Mouse (Mus musculus) ES-Bruce4 (cell line): Measurements from ENCODE around the gene Gda. TPM values are rescaled to one million over a fixed set of nuclear protein-coding genes. Genes with fewer than 3 reads are reported as not detected.

Source experiments
- H3K27ac ChIP-seq: 2 replicates; pipeline ENCODE4 v1.5.1; 2012; ENCODE audit warnings: low read length, inconsistent platforms; ENCODE audit not compliant: insufficient read depth
- H3K27me3 ChIP-seq: 2 replicates; pipeline ENCODE4 v1.6.1; 2012; ENCODE audit warnings: mild to moderate bottlenecking, low read length, inconsistent platforms; ENCODE audit not compliant: control insufficient read depth, poor library complexity, insufficient read depth, severe bottlenecking
- H3K36me3 ChIP-seq: 2 replicates; pipeline ENCODE4 v1.6.1; 2012; ENCODE audit warnings: inconsistent platforms, mild to moderate bottlenecking, low read length, moderate library complexity; ENCODE audit not compliant: control insufficient read depth, poor library complexity, insufficient read depth, severe bottlenecking
- H3K4me1 ChIP-seq: one replicate; pipeline ENCODE4 v1.8.1; 2011; ENCODE audit warnings: low read length; ENCODE audit not compliant: control insufficient read depth, insufficient read depth
- H3K4me3 ChIP-seq: 2 replicates; pipeline ENCODE4 v1.5.1; 2011; ENCODE audit warnings: low read depth, mild to moderate bottlenecking, low read length
- H3K9ac ChIP-seq: 2 replicates; pipeline ENCODE4 v1.6.1; 2012; ENCODE audit warnings: low read depth, mild to moderate bottlenecking, inconsistent platforms; ENCODE audit not compliant: poor library complexity, severe bottlenecking
- H3K9me3 ChIP-seq: replicated peaks from 2 replicates; pipeline ENCODE4 v1.6.1; 2012; ENCODE audit warnings: mild to moderate bottlenecking, low read length, inconsistent platforms; ENCODE audit not compliant: control insufficient read depth, poor library complexity, insufficient read depth, severe bottlenecking
- CTCF ChIP-seq: IDR thresholded peaks from one replicate; pipeline ENCODE4 v1.8.1; 2011; ENCODE audit warnings: low read depth, low read length
- EP300 ChIP-seq: IDR thresholded peaks from 2 replicates; pipeline ENCODE4 v1.6.1; 2011; ENCODE audit warnings: low read depth, low read length; ENCODE audit not compliant: insufficient read depth
- POLR2A ChIP-seq: IDR thresholded peaks from one replicate; pipeline ENCODE4 v1.8.1; 2011; ENCODE audit warnings: low read length; ENCODE audit not compliant: insufficient read depth
- polyA plus RNA-seq: library from polyadenylated mRNA; stranded (reverse); fragments of >200 nt; gene quantifications from 2 replicates; pipeline ENCODE4 v1.2.4, GENCODE M21; 2011; ENCODE audit warnings: low read depth; ENCODE audit not compliant: missing spikeins, insufficient read depth, insufficient read length

Gene Gda
- 0.20 TPM in 1 of 2 replicates, not detected in the other for polyA plus RNA-seq

DNA sequence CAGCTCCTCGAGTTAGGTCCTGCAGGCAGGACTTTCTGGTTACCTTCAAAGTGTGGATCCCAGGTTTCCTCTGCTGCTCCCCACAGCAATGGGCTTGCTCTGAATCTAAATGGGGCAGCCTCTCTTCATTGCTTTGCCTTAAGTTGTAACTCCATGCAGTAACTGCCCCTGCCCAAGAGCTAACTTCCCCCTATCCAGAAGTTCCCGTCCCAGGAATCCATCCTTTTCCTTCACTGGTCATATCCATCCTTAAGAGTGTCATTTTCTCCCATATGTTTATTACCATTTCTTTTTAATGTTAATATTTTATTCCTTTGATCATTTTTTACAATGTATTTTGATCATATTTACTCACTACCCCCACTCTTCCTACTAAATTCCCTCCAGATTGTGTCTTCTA is at the start of gene Gda:
Gene Gda, minus strand, starts transcription at position 101 of the 400 bp plus-strand sequence.
- TF ChIP-seq CTCF (no peak), POLR2A (no peak), EP300 (no peak)
- no peak within 1 kb of the TSS; the same call in 1 of the 2 replicates for H3K9ac ChIP-seq
- no peaks in the 10 kb centered on the region for H3K9me3 ChIP-seq
- H3K4me3 ChIP-seq: peak within 1 kb of the TSS; percentile 54
- H3K4me1 ChIP-seq: no peaks in the 10 kb centered on the region
- H3K27me3 ChIP-seq: no peaks in the 10 kb centered on the region
- no peaks in the 10 kb centered on the region for H3K36me3 ChIP-seq
- H3K27ac ChIP-seq: no peak within 1 kb of the TSS

DNA sequence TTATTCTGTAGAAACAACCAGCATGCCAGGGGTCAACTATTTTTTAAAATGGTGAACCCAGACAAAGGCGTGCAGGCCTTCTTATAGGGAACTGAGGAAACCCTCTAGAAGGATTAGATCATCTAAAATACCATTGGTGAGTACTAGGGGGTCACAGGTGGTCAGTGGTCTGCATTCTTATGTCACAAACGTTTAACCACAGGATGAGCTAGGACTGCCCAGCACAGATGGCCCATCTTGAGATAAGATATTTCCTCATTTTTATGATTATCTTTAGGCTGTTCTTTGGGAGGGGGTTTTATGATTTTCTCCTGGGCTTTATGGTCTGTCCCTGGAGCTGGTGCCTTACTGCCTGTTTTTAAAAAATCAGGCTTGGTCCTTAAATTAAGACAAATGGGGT is 47.0 kb upstream of the Gda start:
- no peaks in the 10 kb centered on the region for H3K36me3 ChIP-seq
- no peaks in the 10 kb centered on the region for H3K4me1 ChIP-seq
- TF ChIP-seq POLR2A (no peak), CTCF (no peak), EP300 (no peak)

DNA sequence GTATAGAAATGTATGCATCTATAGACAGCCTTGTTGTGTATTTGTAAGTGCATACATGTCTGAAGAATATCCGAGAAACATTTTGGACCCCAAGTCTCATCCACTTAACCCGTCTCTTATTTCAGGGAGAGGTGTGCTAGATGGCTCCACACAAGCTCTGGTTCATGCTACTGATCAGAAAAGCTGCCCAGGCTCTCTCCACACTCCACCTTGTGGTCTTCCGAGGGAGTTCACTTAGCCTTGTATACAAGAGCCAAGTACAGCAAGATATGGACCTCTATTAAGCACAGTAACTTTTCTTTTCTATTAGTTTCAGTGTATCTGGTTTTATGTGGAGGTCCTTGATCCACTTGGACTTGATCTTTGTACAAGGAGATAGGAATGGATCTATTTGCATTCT is 36.9 kb upstream of the Gda start:
- Histone ChIP-seq H3K9ac (no peak overlapping the region), H3K27me3 (no peaks in the 10 kb centered on the region; the same call in 1 of the 2 replicates), H3K4me1 (no peaks in the 10 kb centered on the region), H3K36me3 (no peaks in the 10 kb centered on the region), H3K9me3 (no peaks in the 10 kb centered on the region), H3K4me3 (no peak overlapping the region), H3K27ac (no peak overlapping the region)
- TF ChIP-seq EP300 (no peak), CTCF (peak; percentile 12)

More for the DNA sequence above, 47.0 kb upstream of the Gda start:
- H3K9ac ChIP-seq: no peak overlapping the region
- H3K4me3 ChIP-seq: no peak overlapping the region
- no peaks in the 10 kb centered on the region for H3K27me3 ChIP-seq
- H3K27ac ChIP-seq: no peak overlapping the region
- no peaks in the 10 kb centered on the region for H3K9me3 ChIP-seq

DNA sequence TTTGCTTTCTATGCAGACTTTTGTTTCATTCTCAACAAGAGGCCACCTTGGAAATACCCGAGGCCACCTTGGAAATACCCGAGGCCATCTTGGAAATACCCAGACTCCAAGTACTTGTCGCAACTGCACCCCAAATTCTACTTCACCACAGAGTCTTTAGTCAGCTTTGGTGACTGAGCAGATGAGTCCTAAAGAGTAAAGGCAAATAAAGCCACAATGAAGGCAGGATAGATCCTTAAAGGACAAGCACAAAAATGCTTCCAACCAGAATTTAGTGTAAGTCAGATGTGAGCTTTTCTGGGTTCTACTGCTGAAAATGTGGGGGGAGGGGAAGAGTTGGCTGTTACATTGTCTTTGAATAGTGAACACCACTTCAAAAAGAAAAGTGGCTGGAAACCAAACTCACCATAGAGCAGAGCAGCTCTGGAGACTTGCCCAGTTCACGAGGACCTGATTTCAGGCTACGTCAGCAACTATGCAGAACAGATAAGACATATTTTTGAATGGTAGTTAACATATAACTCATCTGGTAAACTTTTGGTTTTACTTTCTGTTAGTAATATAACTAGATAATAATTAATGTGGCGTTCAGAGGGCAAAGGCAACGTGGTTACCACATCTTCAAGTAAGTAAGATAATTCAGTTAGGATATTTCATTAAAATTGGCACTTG is 34.5 kb upstream of the Gda start:
- no peak overlapping the region for H3K4me3 ChIP-seq
- no peaks in the 10 kb centered on the region for H3K36me3 ChIP-seq
- TF ChIP-seq EP300 (no peak), CTCF (no peak), POLR2A (no peak)
- no peak overlapping the region for H3K27ac ChIP-seq
- no peaks in the 10 kb centered on the region for H3K9me3 ChIP-seq
- H3K9ac ChIP-seq: no peak overlapping the region
- no peaks in the 10 kb centered on the region for H3K4me1 ChIP-seq
- H3K27me3 ChIP-seq: no peaks in the 10 kb centered on the region

DNA sequence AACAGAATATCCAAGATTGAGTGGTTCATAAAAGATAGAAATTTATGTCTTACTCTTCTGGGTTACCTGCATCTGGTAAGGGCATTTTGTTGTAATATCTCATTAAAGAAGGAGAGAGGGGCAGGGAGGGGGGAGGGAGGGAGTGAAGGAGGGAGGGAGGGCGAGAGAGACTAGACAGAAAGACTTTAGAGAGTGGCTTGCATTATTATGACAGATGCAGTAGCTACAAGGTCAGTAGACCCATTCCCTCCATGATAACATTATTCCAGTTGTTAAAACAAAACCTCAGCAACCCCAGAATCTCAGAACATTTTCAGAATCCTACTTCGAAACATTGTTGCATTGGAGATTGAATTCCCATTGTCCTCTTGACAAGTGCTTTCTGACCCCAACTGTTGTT is 33.9 kb upstream of the Gda start:
- Histone ChIP-seq H3K27ac (no peak overlapping the region), H3K4me1 (no peaks in the 10 kb centered on the region), H3K4me3 (no peak overlapping the region), H3K9ac (no peak overlapping the region), H3K36me3 (no peaks in the 10 kb centered on the region), H3K9me3 (no peaks in the 10 kb centered on the region), H3K27me3 (no peaks in the 10 kb centered on the region)
- no peak for TF ChIP-seq EP300

DNA sequence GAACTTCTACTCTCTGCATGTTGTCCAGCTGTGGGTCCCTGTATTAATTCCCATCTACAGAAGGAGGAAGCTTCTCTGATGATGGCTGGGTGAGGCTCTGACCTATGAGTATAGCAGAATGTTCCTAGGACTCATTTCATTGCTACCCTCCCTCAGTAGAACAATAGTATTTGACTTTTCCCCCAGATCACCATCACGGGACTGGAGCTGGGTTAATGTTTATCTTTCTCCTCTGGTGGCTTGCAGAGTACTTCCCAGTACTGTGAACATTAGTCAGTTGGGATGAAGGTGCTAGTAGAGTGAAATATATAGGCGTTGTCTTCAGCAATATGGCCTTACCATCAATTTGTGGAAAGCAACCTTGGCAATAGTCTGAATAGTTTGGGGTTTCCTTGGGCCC is 31.5 kb upstream of the Gda start:
- no peak overlapping the region for H3K4me3 ChIP-seq
- H3K9ac ChIP-seq: no peak overlapping the region
- H3K9me3 ChIP-seq: no peaks in the 10 kb centered on the region
- no peaks in the 10 kb centered on the region for H3K27me3 ChIP-seq
- H3K27ac ChIP-seq: no peak overlapping the region
- H3K36me3 ChIP-seq: no peaks in the 10 kb centered on the region
- no peaks in the 10 kb centered on the region for H3K4me1 ChIP-seq
- TF ChIP-seq CTCF: no peak
- TF ChIP-seq POLR2A: no peak
- no peak for TF ChIP-seq EP300
